Mouse (Mus musculus): ENCODE measurements around the gene Thra. TPM values are rescaled to one million over a fixed set of nuclear protein-coding genes. Genes with fewer than 3 reads are reported as not detected.

The Thra gene
- polyA plus RNA-seq, 1 experiment from 2014 or later = 17.7 TPM

DNA sequence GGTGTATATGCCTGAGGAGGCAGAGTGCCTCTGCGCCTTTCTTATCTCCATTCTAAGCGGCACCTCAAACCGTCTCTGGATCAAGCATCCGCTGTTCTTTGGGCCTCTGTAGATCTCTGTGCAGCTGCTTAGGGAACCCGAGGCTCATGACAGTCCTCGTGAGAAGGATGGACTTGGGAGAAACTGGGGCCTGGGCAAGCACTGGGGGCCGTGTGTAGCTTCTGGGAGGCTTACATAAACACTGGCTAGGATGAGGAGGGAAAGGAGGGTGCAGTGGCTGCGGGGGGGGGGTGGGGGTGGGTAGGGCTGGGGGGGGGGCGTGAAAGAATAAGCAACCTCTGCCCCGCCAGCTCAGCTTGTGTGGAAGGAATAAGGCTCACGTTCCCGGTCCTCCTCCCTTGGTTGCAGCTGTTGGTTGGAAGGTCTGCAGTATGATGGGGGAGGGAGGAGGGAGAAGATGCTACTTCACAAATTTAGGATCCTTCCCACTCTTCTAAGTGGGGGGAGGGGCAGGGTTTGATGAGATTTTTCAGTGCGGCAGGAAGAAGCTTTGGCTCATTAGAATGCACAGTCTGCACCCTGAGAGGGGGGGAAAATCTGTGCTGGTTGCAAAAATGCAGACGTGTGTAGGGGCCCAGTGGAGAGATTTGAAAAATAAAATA, 41.5 kb downstream of the Thra start:
- Histone ChIP-seq H3K27ac (replicated peaks; ENCODE audit: low read depth, low read length) (peak overlapping the region; percentile 85), H3K9me3 (ENCODE audit: control insufficient read depth, low read length) (no peaks in the 10 kb centered on the region), H3K27me3 (ENCODE audit: control insufficient read depth, insufficient read depth, low read length) (no peaks in the 10 kb centered on the region), H3K4me3 (ENCODE audit: low read depth, low read length) (no peak overlapping the region), H3K36me3 (ENCODE audit: control insufficient read depth, insufficient read depth, low read length) (no peaks in the 10 kb centered on the region), H3K4me1 (ENCODE audit: control insufficient read depth, insufficient read depth, low read length) (peaks cover 56% of the 10 kb centered on the region), H3K4me2 (ENCODE audit: low read depth, severe bottlenecking) (peak overlapping the region; percentile 34; the same call in 1 of the 2 replicates), H3K9ac (ENCODE audit: low read length) (peak overlapping the region; percentile 49)
- DNase-seq (ENCODE audit: low spot score) (peak; percentile 38), ATAC-seq (ENCODE audit: insufficient number of reproducible peaks, low FRiP score, low TSS enrichment, low read depth) (no peak)
- WGBS = 20% methylated on average over 13 of the region's 14 CpGs

GRCm38 (mm10) chr11:98782651-98783235, 42.3 kb downstream of the Thra start:
- H3K27ac ChIP-seq (replicated peaks; ENCODE audit: low read depth, low read length) = peak overlapping the region; percentile 85
- WGBS = 2% methylated on average over 17 of the region's 17 CpGs
- peak overlapping the region; percentile 34 for H3K4me2 ChIP-seq (ENCODE audit: low read depth, severe bottlenecking)
- peak overlapping the region; percentile 49 for H3K9ac ChIP-seq (ENCODE audit: low read length)
- ATAC-seq (ENCODE audit: insufficient number of reproducible peaks, low FRiP score, low TSS enrichment, low read depth) (no peak; the same call in 1 of the 2 replicates), DNase-seq (ENCODE audit: low spot score) (peak; percentile 67)
- no peaks in the 10 kb centered on the region for H3K9me3 ChIP-seq (ENCODE audit: control insufficient read depth, low read length)
- H3K36me3 ChIP-seq (ENCODE audit: control insufficient read depth, insufficient read depth, low read length) = no peaks in the 10 kb centered on the region
- 0 out of 2 replicates have a peak overlapping the region, but pooled peaks have one; percentile 7 for H3K4me3 ChIP-seq (ENCODE audit: low read depth, low read length)
- H3K27me3 ChIP-seq (ENCODE audit: control insufficient read depth, insufficient read depth, low read length) = no peaks in the 10 kb centered on the region
- H3K4me1 ChIP-seq (ENCODE audit: control insufficient read depth, insufficient read depth, low read length) = peaks cover 57% of the 10 kb centered on the region

GRCm38 (mm10) chr11:98783236-98783696, 42.8 kb downstream of the Thra start:
- no peaks in the 10 kb centered on the region for H3K27me3 ChIP-seq (ENCODE audit: control insufficient read depth, insufficient read depth, low read length)
- H3K9ac ChIP-seq (ENCODE audit: low read length) = peak overlapping the region; percentile 49
- no peaks in the 10 kb centered on the region for H3K36me3 ChIP-seq (ENCODE audit: control insufficient read depth, insufficient read depth, low read length)
- no peaks in the 10 kb centered on the region for H3K9me3 ChIP-seq (ENCODE audit: control insufficient read depth, low read length)
- DNase-seq (ENCODE audit: low spot score) = peak; percentile 90
- H3K27ac ChIP-seq (replicated peaks; ENCODE audit: low read depth, low read length) = peak overlapping the region; percentile 85
- under 1% methylated on average over 20 of the region's 20 CpGs for WGBS
- H3K4me2 ChIP-seq (ENCODE audit: low read depth, severe bottlenecking) = peak overlapping the region; percentile 34
- peak overlapping the region; percentile 7 for H3K4me3 ChIP-seq (ENCODE audit: low read depth, low read length)
- H3K4me1 ChIP-seq (ENCODE audit: control insufficient read depth, insufficient read depth, low read length) = peaks cover 58% of the 10 kb centered on the region
- no peak; the same call in 1 of the 2 replicates for ATAC-seq (ENCODE audit: insufficient number of reproducible peaks, low FRiP score, low TSS enrichment, low read depth)

DNA sequence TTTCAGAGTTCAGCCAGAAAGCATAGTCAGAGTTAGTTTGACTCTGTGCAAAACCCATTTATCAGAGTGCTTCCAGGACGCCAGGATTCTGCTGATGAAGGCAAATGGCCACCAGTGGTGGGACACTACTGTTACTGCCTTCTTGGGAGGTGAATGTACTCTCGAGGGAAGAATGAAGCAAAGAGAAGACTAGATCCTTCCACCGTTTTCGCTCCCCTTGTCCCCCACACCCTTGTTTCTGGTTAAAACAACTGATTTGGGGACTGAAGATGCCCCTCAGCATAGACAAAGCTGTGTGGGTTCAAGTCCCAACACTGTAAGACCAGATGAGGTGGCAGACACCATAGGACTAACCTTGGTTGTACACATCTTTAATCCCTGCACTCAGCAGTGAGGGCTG, 43.7 kb downstream of the Thra start:
- Histone ChIP-seq H3K9me3 (ENCODE audit: control insufficient read depth, low read length) (no peaks in the 10 kb centered on the region), H3K27me3 (ENCODE audit: control insufficient read depth, insufficient read depth, low read length) (no peaks in the 10 kb centered on the region), H3K4me3 (ENCODE audit: low read depth, low read length) (no peak overlapping the region), H3K4me2 (ENCODE audit: low read depth, severe bottlenecking) (no peak overlapping the region), H3K27ac (replicated peaks; ENCODE audit: low read depth, low read length) (peak overlapping the region; percentile 85; the same call in 1 of the 2 replicates), H3K4me1 (ENCODE audit: control insufficient read depth, insufficient read depth, low read length) (peaks cover 61% of the 10 kb centered on the region), H3K36me3 (ENCODE audit: control insufficient read depth, insufficient read depth, low read length) (no peaks in the 10 kb centered on the region), H3K9ac (ENCODE audit: low read length) (no peak overlapping the region)
- no peak for DNase-seq (ENCODE audit: low spot score)
- ATAC-seq (ENCODE audit: insufficient number of reproducible peaks, low FRiP score, low TSS enrichment, low read depth) = no peak
- WGBS = 66% methylated on average over 4 of the region's 4 CpGs

DNA sequence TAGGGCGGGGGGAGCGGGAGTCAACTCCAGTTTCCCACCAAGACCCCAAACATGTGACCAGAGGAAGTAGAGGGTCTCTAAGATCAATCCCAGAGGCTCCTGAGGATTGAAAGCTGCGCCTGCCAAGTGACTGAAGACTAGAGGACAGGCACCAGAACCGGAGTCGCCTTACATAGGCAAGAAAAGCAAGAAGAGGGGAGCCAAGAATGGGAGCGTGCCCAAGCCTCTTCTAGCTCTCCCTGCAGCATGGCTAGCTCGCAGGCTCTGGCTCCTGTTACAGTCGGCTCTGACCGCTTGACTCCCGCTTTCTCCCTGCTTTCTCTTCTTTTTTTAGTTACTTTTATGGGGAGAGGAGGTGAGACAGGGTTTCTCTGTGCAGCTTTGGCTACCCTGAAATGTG, 44.8 kb downstream of the Thra start:
- 67% methylated on average over 10 of the region's 10 CpGs for WGBS
- Histone ChIP-seq H3K9ac (ENCODE audit: low read length) (no peak overlapping the region), H3K9me3 (ENCODE audit: control insufficient read depth, low read length) (no peaks in the 10 kb centered on the region), H3K4me2 (ENCODE audit: low read depth, severe bottlenecking) (no peak overlapping the region), H3K4me3 (ENCODE audit: low read depth, low read length) (no peak overlapping the region), H3K27ac (replicated peaks; ENCODE audit: low read depth, low read length) (peak overlapping the region; percentile 47), H3K4me1 (ENCODE audit: control insufficient read depth, insufficient read depth, low read length) (peaks cover 61% of the 10 kb centered on the region), H3K27me3 (ENCODE audit: control insufficient read depth, insufficient read depth, low read length) (no peaks in the 10 kb centered on the region), H3K36me3 (ENCODE audit: control insufficient read depth, insufficient read depth, low read length) (no peaks in the 10 kb centered on the region)
- DNase-seq (ENCODE audit: low spot score) (no peak), ATAC-seq (ENCODE audit: insufficient number of reproducible peaks, low FRiP score, low TSS enrichment, low read depth) (no peak)

DNA sequence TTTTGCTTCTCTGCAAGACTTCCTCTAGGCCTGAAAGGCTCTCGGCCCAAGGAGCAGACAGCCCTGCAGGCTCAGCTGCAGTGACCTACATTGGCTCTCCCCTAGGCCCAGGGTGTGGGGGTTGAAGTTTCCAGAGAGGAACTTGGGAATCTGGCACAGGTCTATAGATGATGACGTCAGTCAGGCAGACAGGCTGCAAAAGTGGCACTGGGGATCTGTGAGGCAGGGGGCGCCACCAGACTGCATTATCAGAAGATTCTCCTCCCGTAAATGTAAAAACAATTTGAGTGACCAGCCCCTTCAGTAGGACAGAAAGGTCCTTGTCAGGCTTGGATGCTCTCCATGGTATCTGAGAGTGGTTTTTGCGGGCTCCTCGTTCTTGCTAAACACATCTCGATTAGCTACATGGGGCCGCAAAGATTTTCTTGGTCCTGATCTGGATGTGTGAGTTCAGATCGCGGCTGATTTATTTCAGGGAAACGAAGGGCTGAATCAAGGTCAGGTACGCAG, 45.4 kb downstream of the Thra start:
- H3K9ac ChIP-seq (ENCODE audit: low read length) = no peak overlapping the region
- ATAC-seq (ENCODE audit: insufficient number of reproducible peaks, low FRiP score, low TSS enrichment, low read depth) (no peak), DNase-seq (ENCODE audit: low spot score) (peak; percentile 66)
- no peaks in the 10 kb centered on the region for H3K9me3 ChIP-seq (ENCODE audit: control insufficient read depth, low read length)
- no peak overlapping the region for H3K4me3 ChIP-seq (ENCODE audit: low read depth, low read length)
- WGBS = 12% methylated on average over 12 of the region's 12 CpGs
- peaks cover 61% of the 10 kb centered on the region for H3K4me1 ChIP-seq (ENCODE audit: control insufficient read depth, insufficient read depth, low read length)
- no peaks in the 10 kb centered on the region for H3K27me3 ChIP-seq (ENCODE audit: control insufficient read depth, insufficient read depth, low read length)
- peak overlapping the region; percentile 26; the same call in 1 of the 2 replicates for H3K4me2 ChIP-seq (ENCODE audit: low read depth, severe bottlenecking)
- peak overlapping the region; percentile 51 for H3K27ac ChIP-seq (replicated peaks; ENCODE audit: low read depth, low read length)
- no peaks in the 10 kb centered on the region for H3K36me3 ChIP-seq (ENCODE audit: control insufficient read depth, insufficient read depth, low read length)

- WGBS = 3% methylated on average over 14 of the region's 15 CpGs
- no peaks in the 10 kb centered on the region for H3K36me3 ChIP-seq (ENCODE audit: control insufficient read depth, insufficient read depth, low read length)
- no peaks in the 10 kb centered on the region for H3K9me3 ChIP-seq (ENCODE audit: control insufficient read depth, low read length)
- peak overlapping the region; percentile 26; the same call in 1 of the 2 replicates for H3K4me2 ChIP-seq (ENCODE audit: low read depth, severe bottlenecking)
- DNase-seq (ENCODE audit: low spot score) (peak; percentile 98), ATAC-seq (ENCODE audit: insufficient number of reproducible peaks, low FRiP score, low TSS enrichment, low read depth) (peak; percentile 32)
- H3K4me1 ChIP-seq (ENCODE audit: control insufficient read depth, insufficient read depth, low read length) = peaks cover 57% of the 10 kb centered on the region
- H3K9ac ChIP-seq (ENCODE audit: low read length) = no peak overlapping the region
- peak overlapping the region; percentile 51 for H3K27ac ChIP-seq (replicated peaks; ENCODE audit: low read depth, low read length)
- H3K4me3 ChIP-seq (ENCODE audit: low read depth, low read length) = peak overlapping the region; percentile 8; the same call in 1 of the 2 replicates
- no peaks in the 10 kb centered on the region for H3K27me3 ChIP-seq (ENCODE audit: control insufficient read depth, insufficient read depth, low read length)
Measured at GRCm38 (mm10) chr11:98786359-98787214, 46.1 kb downstream of the Thra start.

DNA sequence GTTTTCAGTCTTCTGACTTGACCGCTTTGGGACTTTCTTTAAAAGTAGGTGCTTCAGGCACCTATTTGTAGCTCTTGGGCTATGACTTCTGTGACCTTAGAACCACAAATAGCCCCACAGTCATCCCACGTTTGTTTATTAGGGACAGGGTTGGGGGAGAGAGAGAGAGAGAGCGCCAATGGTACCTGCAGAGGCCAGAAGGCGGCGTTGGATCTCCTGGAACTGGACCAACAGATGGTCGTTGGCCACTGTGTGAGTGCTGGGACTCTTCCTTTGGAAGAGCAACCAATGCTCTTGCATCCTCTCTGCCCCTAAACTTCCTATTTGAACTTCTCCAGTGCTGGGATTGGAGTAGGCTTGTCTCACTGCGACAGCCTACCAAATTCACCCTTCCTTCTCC, 46.8 kb downstream of the Thra start:
- no peaks in the 10 kb centered on the region for H3K9me3 ChIP-seq (ENCODE audit: control insufficient read depth, low read length)
- no peak overlapping the region; the same call in 1 of the 2 replicates for H3K27ac ChIP-seq (replicated peaks; ENCODE audit: low read depth, low read length)
- no peaks in the 10 kb centered on the region for H3K36me3 ChIP-seq (ENCODE audit: control insufficient read depth, insufficient read depth, low read length)
- H3K4me2 ChIP-seq (ENCODE audit: low read depth, severe bottlenecking) = no peak overlapping the region; the same call in 1 of the 2 replicates
- ATAC-seq (ENCODE audit: insufficient number of reproducible peaks, low FRiP score, low TSS enrichment, low read depth) (no peak), DNase-seq (ENCODE audit: low spot score) (no peak)
- H3K9ac ChIP-seq (ENCODE audit: low read length) = no peak overlapping the region
- H3K27me3 ChIP-seq (ENCODE audit: control insufficient read depth, insufficient read depth, low read length) = no peaks in the 10 kb centered on the region
- peaks cover 50% of the 10 kb centered on the region for H3K4me1 ChIP-seq (ENCODE audit: control insufficient read depth, insufficient read depth, low read length)
- 29% methylated on average over 7 of the region's 7 CpGs for WGBS
- H3K4me3 ChIP-seq (ENCODE audit: low read depth, low read length) = no peak overlapping the region
